Mouse (Mus musculus) G1E (cell line): Measurements from ENCODE around the gene Uggt2. TPM values are rescaled to one million over a fixed set of nuclear protein-coding genes. Genes with fewer than 3 reads are reported as not detected.

Source experiments
- ATAC-seq: 2 replicates; pipeline ENCODE4 v1.8.0; 2016; ENCODE audit warnings: mild to moderate bottlenecking; ENCODE audit not compliant: insufficient number of reproducible peaks, poor library complexity, low FRiP score, severe bottlenecking; ENCODE audit errors: extremely low read depth
- DNase-seq: peaks from one replicate; pipeline ENCODE4 v3.0.0; 2012; ENCODE audit warnings: low spot score
- H3K27me3 ChIP-seq: 2 replicates; pipeline ENCODE4 v1.6.1; 2012; ENCODE audit warnings: mild to moderate bottlenecking, low read length, inconsistent platforms; ENCODE audit not compliant: insufficient read depth
- H3K36me3 ChIP-seq: replicated peaks from 2 replicates; pipeline ENCODE3; 2012; ENCODE audit warnings: mild to moderate bottlenecking, inconsistent platforms
- H3K4me1 ChIP-seq: 2 replicates; pipeline ENCODE4 v1.6.1; 2012; ENCODE audit warnings: low read depth, low read length, inconsistent platforms, mixed read lengths; ENCODE audit not compliant: insufficient read depth
- H3K4me3 ChIP-seq: 2 replicates; pipeline ENCODE4 v1.5.1; 2012; ENCODE audit warnings: low read depth, mild to moderate bottlenecking, inconsistent platforms, low read length, moderate library complexity, mixed read lengths
- H3K9me3 ChIP-seq: replicated peaks from 2 replicates; pipeline ENCODE4 v1.6.1; 2012; ENCODE audit warnings: inconsistent platforms
- CTCF ChIP-seq: IDR thresholded peaks from 2 replicates; pipeline ENCODE4 v1.5.1; 2012; ENCODE audit warnings: low read depth, low read length, inconsistent platforms, mixed read lengths
- GATA1 ChIP-seq: IDR thresholded peaks from 2 replicates; pipeline ENCODE4 v1.6.1; 2012; ENCODE audit warnings: borderline replicate concordance, low read length, inconsistent platforms, mixed read lengths
- GATA2 ChIP-seq: IDR thresholded peaks from 2 replicates; pipeline ENCODE4 v1.6.1; 2012; ENCODE audit warnings: low read depth, low read length, inconsistent platforms, borderline replicate concordance
- POLR2AphosphoS5 ChIP-seq: IDR thresholded peaks from 2 replicates; pipeline ENCODE4 v1.6.1; 2012; ENCODE audit warnings: low read depth, low read length, inconsistent platforms; ENCODE audit not compliant: insufficient replicate concordance
- TAL1 ChIP-seq: conservative IDR thresholded peaks from 2 replicates; pipeline ENCODE4 v1.6.1; 2012; ENCODE audit warnings: low read depth, low read length, inconsistent platforms, mixed read lengths
- polyA plus RNA-seq: library from polyadenylated mRNA; stranded (reverse); fragments of >175 nt; gene quantifications from 2 replicates; pipeline ENCODE4 v1.2.3, GENCODE M21; 2012
- total RNA-seq, 2 experiments: library from RNA; stranded (forward) in 1 of 2; stranded (reverse) in 1 of 2; fragments of 200-1000 nt in 1 of 2; fragments of >200 nt in 1 of 2; fragmentation: Nextera tagmentation in 1 of 2; gene quantifications; 2 replicates each; pipeline ENCODE4 v1.2.3; 2014 to 2017

The Uggt2 gene
- total and polyA plus RNA-seq, 3 experiments, result 0.55 to 7.7 TPM; not detected in 1

GRCm38 (mm10) chr14:119025889-119026288, 73.3 kb downstream of the Uggt2 start:
- no peak for DNase-seq
- Histone ChIP-seq H3K27me3 (peaks cover 2% of the 10 kb centered on the region; the same call in 1 of the 2 replicates), H3K4me3 (no peak overlapping the region), H3K4me1 (no peaks in the 10 kb centered on the region), H3K9me3 (no peaks in the 10 kb centered on the region), H3K36me3 (no peaks in the 10 kb centered on the region)
- TF ChIP-seq CTCF (0 out of 2 replicates have a peak, but pooled peaks have one; percentile 17), POLR2AphosphoS5 (no peak), TAL1 (no peak)
- no peak for ATAC-seq

GRCm38 (mm10) chr14:119013549-119013948, 85.7 kb downstream of the Uggt2 start:
- peaks cover 11% of the 10 kb centered on the region for H3K4me1 ChIP-seq
- no peaks in the 10 kb centered on the region for H3K36me3 ChIP-seq
- no peak for ATAC-seq
- no peaks in the 10 kb centered on the region for H3K9me3 ChIP-seq
- TF ChIP-seq GATA2 (no peak), GATA1 (no peak), CTCF (no peak), TAL1 (no peak), POLR2AphosphoS5 (no peak)
- DNase-seq, result no peak
- no peak overlapping the region for H3K4me3 ChIP-seq
- H3K27me3 ChIP-seq, result peaks cover 26% of the 10 kb centered on the region

- TF ChIP-seq GATA2 (no peak), CTCF (no peak), POLR2AphosphoS5 (no peak), TAL1 (no peak), GATA1 (no peak)
- peaks cover 15% of the 10 kb centered on the region for H3K4me1 ChIP-seq
These were observed 86.4 kb downstream of the Uggt2 start for GRCm38 (mm10) chr14:119012607-119013431.

GRCm38 (mm10) chr14:119009531-119009930, 89.7 kb downstream of the Uggt2 start:
- DNase-seq, result no peak
- Histone ChIP-seq H3K4me1 (peaks cover 31% of the 10 kb centered on the region), H3K36me3 (no peaks in the 10 kb centered on the region), H3K4me3 (no peak overlapping the region; the same call in 1 of the 2 replicates), H3K9me3 (no peaks in the 10 kb centered on the region), H3K27me3 (peaks cover 16% of the 10 kb centered on the region)
- no peak for ATAC-seq
- TF ChIP-seq GATA2, result no peak
- TF ChIP-seq GATA1, result no peak
- no peak for TF ChIP-seq TAL1
- no peak for TF ChIP-seq CTCF
- TF ChIP-seq POLR2AphosphoS5, result no peak

More at GRCm38 (mm10) chr14:119012607-119013431, 86.4 kb downstream of the Uggt2 start:
- DNase-seq (no peak), ATAC-seq (no peak)
- Histone ChIP-seq H3K4me3 (no peak overlapping the region), H3K36me3 (no peaks in the 10 kb centered on the region), H3K9me3 (no peaks in the 10 kb centered on the region), H3K27me3 (peaks cover 26% of the 10 kb centered on the region)

- H3K4me1 ChIP-seq, result peaks cover 31% of the 10 kb centered on the region
- no peak for TF ChIP-seq GATA1
- TF ChIP-seq POLR2AphosphoS5, result no peak
- no peak for TF ChIP-seq CTCF
- TF ChIP-seq TAL1, result no peak
- TF ChIP-seq GATA2, result no peak
- DNase-seq, result no peak
- H3K9me3 ChIP-seq, result no peaks in the 10 kb centered on the region
- H3K4me3 ChIP-seq, result no peak overlapping the region; the same call in 1 of the 2 replicates
- H3K27me3 ChIP-seq, result peaks cover 13% of the 10 kb centered on the region
- no peaks in the 10 kb centered on the region for H3K36me3 ChIP-seq
- ATAC-seq, result no peak
These were observed 91.1 kb downstream of the Uggt2 start for GRCm38 (mm10) chr14:119008031-119008590.

GRCm38 (mm10) chr14:119007103-119007951, 91.9 kb downstream of the Uggt2 start:
- Histone ChIP-seq H3K27me3 (peaks cover 5% of the 10 kb centered on the region; the same call in 1 of the 2 replicates), H3K4me3 (peak overlapping the region; percentile 65), H3K9me3 (no peaks in the 10 kb centered on the region), H3K36me3 (no peaks in the 10 kb centered on the region), H3K4me1 (peaks cover 24% of the 10 kb centered on the region)
- peak; percentile 100 for ATAC-seq
- DNase-seq, result peak; percentile 95
- TF ChIP-seq GATA1, result no peak
- TF ChIP-seq TAL1, result no peak
- no peak for TF ChIP-seq POLR2AphosphoS5
- no peak for TF ChIP-seq CTCF
- TF ChIP-seq GATA2, result no peak
